Mouse (Mus musculus) CH12.LX (cell line): ENCODE measurements around the gene Chmp4b.

ENCODE experiments used
- CTCF ChIP-seq, 2 experiments: IDR thresholded peaks in 1 of 2; conservative IDR thresholded peaks in 1 of 2; 2 replicates each; pipeline ENCODE4 v1.5.1; 2011 to 2012; ENCODE audit warnings: low read depth in 2 of 2, low read length in 2 of 2, improper control_type of control experiment in 1 of 2, inconsistent platforms in 1 of 2, mild to moderate bottlenecking in 1 of 2, moderate library complexity in 1 of 2
- JUND ChIP-seq: conservative IDR thresholded peaks from 2 replicates; pipeline ENCODE4 v1.6.1; 2011; ENCODE audit warnings: low read depth, low read length, improper control_type of control experiment
- POLR2A ChIP-seq: IDR thresholded peaks from 2 replicates; pipeline ENCODE4 v1.6.1; 2011; ENCODE audit warnings: low read depth, mild to moderate bottlenecking, improper control_type of control experiment, low read length
- TBP ChIP-seq: conservative IDR thresholded peaks from 2 replicates; pipeline ENCODE4 v1.6.1; 2011; ENCODE audit warnings: low read depth, low read length, improper control_type of control experiment

- TF ChIP-seq TBP (no peak), CTCF (conservative IDR thresholded peaks at IDR 0.05 in 1 of 2, IDR thresholded peaks at IDR 0.05 in 1 of 2; ENCODE audit: low read depth in 2 of 2, low read length in 2 of 2) (no peak), POLR2A (no peak), JUND (no peak)
Observed at GRCm38 (mm10) chr2:154650404-154650803, 1.1 kb upstream of the Chmp4b start.
